Mouse (Mus musculus): Measurements from ENCODE around the gene Abca12. TPM values are rescaled to one million over a fixed set of nuclear protein-coding genes. Genes with fewer than 3 reads are reported as not detected.

Abca12 gene
- polyA plus RNA-seq, 1 experiment, result 0.11 TPM

DNA sequence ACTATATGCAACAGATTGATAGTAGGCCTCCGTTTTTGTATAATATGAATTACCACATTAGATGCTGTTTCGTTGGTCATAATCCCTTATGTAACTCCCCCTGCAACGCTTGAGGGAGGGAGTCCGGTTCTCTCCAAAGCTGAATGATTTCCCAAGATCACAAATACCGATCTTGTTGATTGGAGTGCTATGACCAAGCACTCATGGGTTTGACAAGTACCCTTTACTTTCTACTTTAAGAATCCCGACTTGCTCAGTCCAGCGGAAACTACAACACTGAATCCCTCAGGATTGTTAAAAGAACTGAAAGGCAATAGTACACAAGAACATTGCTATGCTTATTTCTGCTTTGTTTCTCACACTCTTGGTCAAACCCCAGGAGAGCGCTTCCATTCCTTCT, 28.1 kb downstream of the Abca12 start:
- 95% methylated on average over 8 of the region's 8 CpGs for WGBS
- no peaks in the 10 kb centered on the region for H3K4me1 ChIP-seq (replicated peaks; ENCODE audit: control insufficient read depth, insufficient read depth, low read length)
- H3K27ac ChIP-seq (ENCODE audit: control insufficient read depth, insufficient read depth, low read length), result no peak overlapping the region
- TF ChIP-seq CTCF (IDR thresholded peaks at IDR 0.05; ENCODE audit: borderline replicate concordance, control insufficient read depth, extremely low read depth, insufficient read depth, low read length, poor library complexity), result no peak
- no peak for TF ChIP-seq POLR2A (IDR thresholded peaks at IDR 0.05; ENCODE audit: control insufficient read depth, extremely low read depth, insufficient read depth, low read length, poor library complexity)
- no peaks in the 10 kb centered on the region for H3K36me3 ChIP-seq (ENCODE audit: control insufficient read depth, insufficient read depth, low read length)
- no peak overlapping the region for H3K4me3 ChIP-seq (ENCODE audit: control insufficient read depth, insufficient read depth, low read length)
- DNase-seq, result no peak
- no peaks in the 10 kb centered on the region for H3K27me3 ChIP-seq (ENCODE audit: control insufficient read depth, insufficient read depth, low read length)

DNA sequence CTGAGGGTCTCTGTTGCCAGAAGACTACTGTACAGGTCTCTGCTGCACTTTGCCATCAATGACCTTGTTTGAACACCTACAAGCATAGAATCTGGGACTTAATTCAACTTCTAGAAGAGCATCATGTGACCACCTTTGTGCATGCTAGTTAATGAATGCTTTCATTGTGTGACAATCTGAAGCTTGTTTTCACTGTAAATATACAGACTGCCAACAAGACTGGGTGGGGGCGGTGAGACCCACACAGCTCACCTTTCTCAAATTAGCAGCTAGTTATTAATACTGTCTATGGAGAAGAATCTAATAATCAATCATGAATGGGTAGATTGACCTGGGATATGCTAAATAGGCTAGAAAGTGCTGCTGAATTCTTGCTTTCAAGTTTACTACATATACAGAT, 30.6 kb downstream of the Abca12 start:
- no peak for DNase-seq
- H3K4me1 ChIP-seq (replicated peaks; ENCODE audit: control insufficient read depth, insufficient read depth, low read length), result no peaks in the 10 kb centered on the region

DNA sequence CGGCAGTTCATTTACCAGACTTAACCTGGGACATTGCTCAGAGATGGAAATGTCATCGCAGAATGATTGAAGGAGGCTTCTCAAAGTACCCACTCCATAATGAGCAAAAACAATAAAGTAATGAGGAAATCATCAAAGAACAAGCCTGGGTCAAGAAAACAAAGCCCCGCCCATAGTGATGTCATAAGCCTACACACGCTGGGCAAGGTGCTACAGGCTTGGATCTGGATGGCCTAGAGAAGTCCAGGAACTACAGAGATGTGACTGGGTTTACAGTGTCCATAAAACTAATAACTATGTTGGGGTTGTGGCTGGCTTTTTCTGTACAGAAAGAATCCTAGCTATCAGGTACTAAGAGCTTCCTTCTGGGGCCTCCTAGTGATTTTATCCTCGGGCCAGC, 41.6 kb downstream of the Abca12 start:
- Histone ChIP-seq H3K4me1 (replicated peaks; ENCODE audit: control insufficient read depth, insufficient read depth, low read length) (no peaks in the 10 kb centered on the region), H3K4me3 (ENCODE audit: control insufficient read depth, insufficient read depth, low read length) (no peak overlapping the region), H3K27ac (ENCODE audit: control insufficient read depth, insufficient read depth, low read length) (no peak overlapping the region), H3K27me3 (ENCODE audit: control insufficient read depth, insufficient read depth, low read length) (no peaks in the 10 kb centered on the region), H3K36me3 (ENCODE audit: control insufficient read depth, insufficient read depth, low read length) (no peaks in the 10 kb centered on the region)
- WGBS, result 94% methylated on average over 5 of the region's 5 CpGs
- DNase-seq, result no peak
- TF ChIP-seq CTCF (IDR thresholded peaks at IDR 0.05; ENCODE audit: borderline replicate concordance, control insufficient read depth, extremely low read depth, insufficient read depth, low read length, poor library complexity), result no peak
- no peak for TF ChIP-seq POLR2A (IDR thresholded peaks at IDR 0.05; ENCODE audit: control insufficient read depth, extremely low read depth, insufficient read depth, low read length, poor library complexity)

More for the DNA sequence above, 30.6 kb downstream of the Abca12 start:
- no peaks in the 10 kb centered on the region for H3K27me3 ChIP-seq (ENCODE audit: control insufficient read depth, insufficient read depth, low read length)
- TF ChIP-seq CTCF (IDR thresholded peaks at IDR 0.05; ENCODE audit: borderline replicate concordance, control insufficient read depth, extremely low read depth, insufficient read depth, low read length, poor library complexity) (no peak), POLR2A (IDR thresholded peaks at IDR 0.05; ENCODE audit: control insufficient read depth, extremely low read depth, insufficient read depth, low read length, poor library complexity) (no peak)
- 100% methylated on average over 1 of the region's 1 CpGs for WGBS
- no peak overlapping the region for H3K4me3 ChIP-seq (ENCODE audit: control insufficient read depth, insufficient read depth, low read length)
- H3K27ac ChIP-seq (ENCODE audit: control insufficient read depth, insufficient read depth, low read length), result no peak overlapping the region
- H3K36me3 ChIP-seq (ENCODE audit: control insufficient read depth, insufficient read depth, low read length), result no peaks in the 10 kb centered on the region

DNA sequence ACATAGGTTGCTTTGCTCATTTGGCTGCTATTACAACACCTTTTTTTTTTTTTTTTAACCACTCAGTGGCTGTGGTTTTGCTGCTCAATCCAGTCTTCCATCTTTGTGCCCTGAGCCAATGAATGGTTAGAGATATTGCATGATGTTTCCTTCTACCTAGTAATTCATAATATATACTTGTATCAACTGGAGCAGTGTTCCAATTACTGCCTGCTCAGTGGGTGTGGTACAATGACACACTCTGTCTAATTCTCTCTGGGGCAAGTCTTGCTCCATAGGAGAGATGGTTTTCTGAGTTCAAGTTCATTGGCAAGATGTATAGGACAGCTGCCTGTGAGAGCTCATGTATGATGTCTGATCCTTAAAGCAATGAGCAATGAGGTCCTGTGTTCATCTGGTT, 44.4 kb downstream of the Abca12 start:
- no peaks in the 10 kb centered on the region for H3K27me3 ChIP-seq (ENCODE audit: control insufficient read depth, insufficient read depth, low read length)
- TF ChIP-seq CTCF (IDR thresholded peaks at IDR 0.05; ENCODE audit: borderline replicate concordance, control insufficient read depth, extremely low read depth, insufficient read depth, low read length, poor library complexity) (no peak), POLR2A (IDR thresholded peaks at IDR 0.05; ENCODE audit: control insufficient read depth, extremely low read depth, insufficient read depth, low read length, poor library complexity) (no peak)
- no peak for DNase-seq
- no peaks in the 10 kb centered on the region for H3K36me3 ChIP-seq (ENCODE audit: control insufficient read depth, insufficient read depth, low read length)
- no peak overlapping the region for H3K27ac ChIP-seq (ENCODE audit: control insufficient read depth, insufficient read depth, low read length)
- no peaks in the 10 kb centered on the region for H3K4me1 ChIP-seq (replicated peaks; ENCODE audit: control insufficient read depth, insufficient read depth, low read length)
- H3K4me3 ChIP-seq (ENCODE audit: control insufficient read depth, insufficient read depth, low read length), result no peak overlapping the region

DNA sequence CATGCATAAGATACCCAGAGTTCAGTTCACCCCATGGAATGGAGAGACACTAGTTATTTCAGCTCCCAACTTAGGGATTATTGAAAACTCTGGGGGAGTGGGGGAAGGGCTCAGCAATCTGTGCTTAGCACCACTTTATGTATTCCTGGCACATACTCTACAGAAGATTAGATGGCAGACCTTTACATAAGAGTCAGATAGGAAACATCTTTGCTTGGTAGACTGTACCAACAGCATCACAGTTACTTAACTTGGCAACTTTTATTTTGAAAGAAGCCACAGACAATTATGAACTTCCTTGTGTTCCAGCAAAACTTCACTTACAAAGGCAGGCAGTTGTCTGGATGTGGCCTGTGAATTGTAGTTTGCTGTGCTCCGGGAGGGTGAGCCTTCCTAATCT, 46.9 kb downstream of the Abca12 start:
- no peaks in the 10 kb centered on the region for H3K36me3 ChIP-seq (ENCODE audit: control insufficient read depth, insufficient read depth, low read length)
- no peak overlapping the region for H3K27ac ChIP-seq (ENCODE audit: control insufficient read depth, insufficient read depth, low read length)
- H3K4me3 ChIP-seq (ENCODE audit: control insufficient read depth, insufficient read depth, low read length), result no peak overlapping the region
- WGBS, result 71% methylated on average over 1 of the region's 1 CpGs
- no peaks in the 10 kb centered on the region for H3K27me3 ChIP-seq (ENCODE audit: control insufficient read depth, insufficient read depth, low read length)
- H3K4me1 ChIP-seq (replicated peaks; ENCODE audit: control insufficient read depth, insufficient read depth, low read length), result no peaks in the 10 kb centered on the region
- no peak for DNase-seq
- TF ChIP-seq CTCF (IDR thresholded peaks at IDR 0.05; ENCODE audit: borderline replicate concordance, control insufficient read depth, extremely low read depth, insufficient read depth, low read length, poor library complexity) (no peak), POLR2A (IDR thresholded peaks at IDR 0.05; ENCODE audit: control insufficient read depth, extremely low read depth, insufficient read depth, low read length, poor library complexity) (no peak)

DNA sequence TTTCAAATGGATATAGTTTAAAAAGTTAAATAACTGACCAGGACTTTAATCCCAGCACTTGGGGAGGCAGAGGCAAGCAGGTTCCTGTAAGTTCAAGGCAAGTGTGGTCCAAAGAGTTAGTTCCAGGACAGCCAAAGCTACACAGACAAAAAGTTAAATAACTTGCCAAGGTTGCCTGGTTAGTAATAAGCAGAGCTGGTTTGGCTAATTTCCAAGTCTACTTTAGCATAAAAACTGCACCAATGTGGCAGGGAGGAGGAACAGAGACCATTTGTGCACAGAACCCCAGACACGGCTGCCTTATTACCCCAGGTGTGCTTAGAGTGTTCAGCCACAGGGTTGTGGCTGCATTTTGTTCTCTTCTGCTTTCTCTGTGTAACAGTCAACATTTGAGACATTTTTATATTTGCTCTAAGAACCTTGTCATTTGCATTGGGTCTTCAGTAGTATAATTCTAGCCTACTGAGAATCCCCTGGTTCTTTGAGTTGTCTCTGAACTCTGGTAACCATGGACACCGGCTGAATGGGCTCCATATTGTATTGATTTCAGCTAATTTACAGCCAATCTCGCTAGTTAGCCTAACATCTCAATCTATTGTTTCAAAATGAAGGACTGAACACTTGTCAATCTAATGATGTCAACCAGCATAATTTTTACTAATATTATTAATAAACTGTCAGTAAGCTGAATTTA, 71.7 kb downstream of the Abca12 start:
- H3K4me1 ChIP-seq (replicated peaks; ENCODE audit: control insufficient read depth, insufficient read depth, low read length), result no peaks in the 10 kb centered on the region
- 82% methylated on average over 3 of the region's 3 CpGs for WGBS
- H3K27me3 ChIP-seq (ENCODE audit: control insufficient read depth, insufficient read depth, low read length), result no peaks in the 10 kb centered on the region
- no peak overlapping the region for H3K4me3 ChIP-seq (ENCODE audit: control insufficient read depth, insufficient read depth, low read length)
- no peak overlapping the region for H3K27ac ChIP-seq (ENCODE audit: control insufficient read depth, insufficient read depth, low read length)
- DNase-seq, result no peak
- TF ChIP-seq POLR2A (IDR thresholded peaks at IDR 0.05; ENCODE audit: control insufficient read depth, extremely low read depth, insufficient read depth, low read length, poor library complexity) (no peak), CTCF (IDR thresholded peaks at IDR 0.05; ENCODE audit: borderline replicate concordance, control insufficient read depth, extremely low read depth, insufficient read depth, low read length, poor library complexity) (no peak)
- H3K36me3 ChIP-seq (ENCODE audit: control insufficient read depth, insufficient read depth, low read length), result no peaks in the 10 kb centered on the region

DNA sequence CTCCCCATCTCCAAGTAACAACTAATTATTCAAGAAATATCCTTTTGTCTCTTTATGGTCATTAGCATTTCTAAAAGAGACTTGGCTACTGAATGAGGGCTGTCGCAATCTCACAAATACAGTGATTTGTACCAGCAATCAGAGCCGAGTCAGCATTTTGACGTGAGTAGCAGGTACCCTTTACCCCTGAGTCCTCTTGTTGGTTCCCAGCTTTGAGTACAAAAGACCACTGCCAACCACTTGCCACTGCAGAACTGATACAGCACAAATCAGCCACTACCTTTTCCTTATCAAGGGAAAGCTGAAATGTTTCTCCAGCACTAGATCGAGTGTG, 72.5 kb downstream of the Abca12 start:
- Histone ChIP-seq H3K4me3 (ENCODE audit: control insufficient read depth, insufficient read depth, low read length) (no peak overlapping the region), H3K4me1 (replicated peaks; ENCODE audit: control insufficient read depth, insufficient read depth, low read length) (no peaks in the 10 kb centered on the region), H3K27me3 (ENCODE audit: control insufficient read depth, insufficient read depth, low read length) (no peaks in the 10 kb centered on the region), H3K27ac (ENCODE audit: control insufficient read depth, insufficient read depth, low read length) (no peak overlapping the region), H3K36me3 (ENCODE audit: control insufficient read depth, insufficient read depth, low read length) (no peaks in the 10 kb centered on the region)
- DNase-seq, result no peak
- TF ChIP-seq POLR2A (IDR thresholded peaks at IDR 0.05; ENCODE audit: control insufficient read depth, extremely low read depth, insufficient read depth, low read length, poor library complexity) (no peak), CTCF (IDR thresholded peaks at IDR 0.05; ENCODE audit: borderline replicate concordance, control insufficient read depth, extremely low read depth, insufficient read depth, low read length, poor library complexity) (no peak)
- WGBS, result 83% methylated on average over 4 of the region's 4 CpGs

Measured in thymus, adult 2 months (tissue).